Mouse (Mus musculus) cerebellum, postnatal 14 days (tissue): ENCODE data around the gene Ppp1r27.

Source experiments
- DNase-seq, 2 experiments: peaks; one replicate each; pipeline ENCODE4 v3.0.0; 2021; ENCODE audit warnings: mixed read lengths in 2 of 2

Ppp1r27 gene

GRCm38 (mm10) chr11:120510375-120511030 lies 40.4 kb downstream of the Ppp1r27 start:
- DNase-seq = no peak

- DNase-seq = no peak
Measured at GRCm38 (mm10) chr11:120509940-120510339, 41.0 kb downstream of the Ppp1r27 start.

GRCm38 (mm10) chr11:120508290-120508870 lies 42.6 kb downstream of the Ppp1r27 start:
- DNase-seq = no peak

DNA sequence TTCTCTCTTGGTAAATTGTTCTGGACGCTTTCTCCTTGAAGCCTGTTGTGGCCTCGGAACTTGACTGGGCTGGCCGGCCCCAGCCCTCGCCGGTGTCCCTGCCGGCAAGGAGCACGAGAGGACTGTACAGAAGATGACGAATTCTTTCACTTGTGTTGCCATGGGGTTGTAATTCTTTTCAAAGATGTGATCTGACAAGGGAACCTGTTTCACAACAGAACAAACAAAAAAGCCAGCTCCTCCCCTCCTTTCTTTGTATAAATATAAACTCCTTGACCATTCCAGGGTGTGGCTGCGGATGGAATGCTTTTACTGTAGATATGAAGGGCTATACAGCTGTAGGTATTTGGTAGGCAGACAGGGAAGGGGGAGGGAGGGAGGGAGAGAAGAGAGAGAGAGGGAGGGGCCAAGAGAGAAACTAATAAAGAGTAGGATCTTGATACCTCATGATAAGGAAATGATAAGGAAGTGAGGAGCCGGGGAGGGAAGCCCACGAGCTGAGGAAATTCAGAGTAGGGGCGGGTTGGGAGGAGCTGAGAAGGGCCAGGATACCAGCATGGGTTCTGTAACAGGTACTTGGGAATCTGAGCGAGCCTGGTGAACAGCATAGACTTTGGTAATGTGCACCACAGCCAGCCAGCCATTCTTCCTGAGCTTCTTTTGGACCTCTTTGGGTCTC lies 43.2 kb downstream of the Ppp1r27 start:
- DNase-seq = no peak

DNA sequence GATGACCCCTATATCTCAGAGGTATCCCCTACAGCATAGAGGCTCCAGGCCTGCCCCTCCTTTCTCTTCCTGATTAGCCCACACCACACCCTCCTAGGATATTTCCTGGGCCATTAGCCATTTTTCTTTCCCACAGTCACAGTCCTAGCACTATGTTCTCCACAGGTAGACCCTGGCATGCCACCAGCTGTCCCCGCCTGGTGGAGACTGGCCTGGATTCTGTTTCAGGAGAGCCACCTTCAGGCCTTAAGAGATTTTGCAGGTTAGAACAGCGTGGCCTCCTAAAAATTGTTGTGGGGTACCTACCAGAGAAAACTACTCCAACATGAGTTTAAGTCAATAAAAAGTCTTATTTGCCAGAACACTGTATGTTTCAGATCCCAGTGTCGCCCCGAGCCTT lies 44.0 kb downstream of the Ppp1r27 start:
- peak; percentile 79 to 89 for DNase-seq

- no peak for DNase-seq
Measured at GRCm38 (mm10) chr11:120505661-120506060, 45.3 kb downstream of the Ppp1r27 start.

GRCm38 (mm10) chr11:120501701-120502100 lies 49.2 kb downstream of the Ppp1r27 start:
- DNase-seq = no peak

DNA sequence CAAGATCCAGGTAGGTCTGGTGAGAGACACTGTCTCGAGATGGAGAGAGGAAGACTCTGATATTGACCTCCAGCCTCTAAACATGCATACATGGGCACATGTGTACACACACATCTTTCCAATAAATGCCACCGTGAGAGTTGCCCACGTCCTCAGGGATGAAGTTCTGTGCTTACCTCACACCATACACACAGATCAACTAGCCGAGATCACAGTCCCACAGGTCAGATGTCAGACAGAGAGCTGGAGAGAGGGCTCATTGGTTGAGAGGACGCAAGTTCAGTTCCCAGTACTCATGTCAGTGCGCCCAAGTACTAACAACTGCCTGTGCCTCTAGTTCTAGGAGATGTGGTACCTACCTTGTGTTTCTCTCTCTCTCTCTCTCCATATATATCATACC lies 49.9 kb downstream of the Ppp1r27 start:
- no peak for DNase-seq

DNA sequence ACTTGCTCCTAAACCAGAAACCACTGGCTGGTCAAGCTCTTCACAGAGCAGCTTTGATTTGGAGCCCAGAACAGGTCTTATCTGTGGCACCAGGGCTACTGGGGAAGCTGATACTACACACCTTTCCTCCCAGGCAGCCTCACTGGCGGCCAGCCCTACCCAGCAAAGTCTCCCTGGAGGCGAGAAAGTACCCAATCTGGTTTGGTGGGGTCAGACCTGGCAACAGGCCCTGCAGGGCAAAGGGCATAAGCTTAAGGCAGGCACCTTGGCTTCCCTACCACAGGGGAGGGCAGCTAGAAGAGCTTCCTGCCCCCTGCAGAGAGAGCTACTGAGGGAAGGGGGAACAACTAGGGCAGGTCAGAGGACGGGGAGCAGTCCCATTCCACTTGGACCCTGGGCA lies 50.6 kb downstream of the Ppp1r27 start:
- no peak for DNase-seq
